Mouse (Mus musculus): ENCODE results near the gene Oasl2. TPM values are rescaled to one million over a fixed set of nuclear protein-coding genes. Genes with fewer than 3 reads are reported as not detected.

The Oasl2 gene
- total RNA-seq, 2 experiments from 2014 or later = 3.9 to 9.7 TPM

DNA sequence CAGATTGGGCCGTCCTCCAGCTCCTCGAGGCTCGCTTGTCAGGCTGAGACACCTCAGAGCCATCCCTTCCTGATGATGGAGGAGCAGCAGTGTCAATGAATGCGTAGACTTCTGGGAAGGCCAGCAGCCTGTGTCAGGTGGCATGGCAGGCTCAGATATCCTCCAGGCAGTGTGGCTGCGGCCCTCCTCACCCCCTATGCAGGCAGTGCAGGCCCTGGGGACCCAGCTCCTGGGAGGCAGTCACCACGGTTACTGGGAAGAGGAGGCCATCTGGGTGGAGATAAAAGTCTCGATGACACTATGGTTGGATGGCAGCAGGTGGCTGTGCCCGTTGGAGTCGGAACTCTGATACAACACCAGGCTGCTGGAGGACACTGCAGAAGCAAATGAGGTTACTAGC, 53.1 kb downstream of the Oasl2 start:
- ATAC-seq (replicated peaks; ENCODE audit: low FRiP score, low TSS enrichment, poor library complexity, severe bottlenecking) = no peak

DNA sequence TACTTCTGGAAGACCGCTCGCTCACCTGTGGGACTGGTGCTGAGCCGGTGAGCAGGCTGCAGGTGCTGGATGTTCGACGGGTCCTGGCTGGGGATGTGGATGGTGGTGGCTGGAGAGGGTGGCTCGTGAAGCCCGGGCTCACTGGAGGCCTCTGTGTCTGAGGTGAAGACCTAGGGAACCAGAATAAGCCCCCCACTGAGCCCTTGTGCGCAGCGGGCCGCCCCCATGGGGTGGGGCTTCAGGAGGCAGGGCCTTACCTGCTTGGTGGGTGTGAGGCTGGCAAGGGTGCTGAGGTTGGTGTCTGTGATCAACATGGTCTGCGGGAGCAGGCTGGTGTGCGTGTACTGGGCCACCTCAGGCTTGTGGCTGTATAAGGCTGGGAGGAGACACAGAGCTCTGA, 53.9 kb downstream of the Oasl2 start:
- ATAC-seq (replicated peaks; ENCODE audit: low FRiP score, low TSS enrichment, poor library complexity, severe bottlenecking) = no peak

DNA sequence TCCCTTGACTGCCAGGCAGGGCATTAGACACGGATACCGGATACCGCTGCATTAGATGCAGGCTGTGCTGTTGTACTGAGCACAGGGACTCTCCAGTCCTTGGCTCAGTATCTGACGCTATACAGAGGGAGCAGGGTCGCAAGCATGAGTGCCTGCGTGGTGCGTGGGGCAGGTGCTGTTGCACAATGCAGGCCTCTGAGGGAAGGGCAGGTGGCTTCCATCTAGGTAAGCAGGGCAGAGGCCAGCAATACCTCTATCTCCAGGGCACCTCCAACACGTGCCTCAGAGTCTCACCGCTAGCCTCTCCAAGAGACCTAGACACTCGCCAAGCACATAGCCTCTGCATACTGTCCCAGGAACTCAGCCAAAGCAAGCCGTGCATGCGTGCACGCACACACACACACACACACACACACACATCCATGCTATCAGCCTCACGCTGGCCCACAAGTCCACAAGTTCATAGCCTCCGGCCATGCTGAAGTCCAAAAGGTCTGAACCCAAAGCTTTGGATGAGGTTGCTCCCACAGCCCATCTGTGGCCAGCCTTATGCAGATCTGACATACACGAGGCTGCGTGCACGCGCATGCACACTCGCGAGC, 54.6 kb downstream of the Oasl2 start:
- ATAC-seq (replicated peaks; ENCODE audit: low FRiP score, low TSS enrichment, poor library complexity, severe bottlenecking) = no peak

DNA sequence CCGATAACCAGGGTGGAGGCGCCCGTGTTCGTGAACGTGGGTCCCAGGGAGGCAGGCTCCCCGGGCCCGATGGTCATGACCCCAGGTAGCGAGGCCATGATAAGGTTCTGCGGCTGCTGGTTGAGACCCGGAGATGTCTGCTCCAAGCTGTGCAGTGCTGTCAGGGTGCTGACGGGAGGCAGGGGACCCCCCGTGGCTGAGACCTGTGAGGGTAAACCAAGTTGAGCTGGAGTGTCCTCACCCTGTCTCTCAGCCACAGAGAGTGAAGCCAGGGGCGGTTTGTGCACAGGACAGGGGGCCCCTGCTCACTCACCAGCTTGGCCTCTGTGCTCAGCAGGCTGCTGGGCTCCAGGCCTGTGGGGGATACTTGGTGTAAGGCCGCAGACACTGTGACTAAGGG, 56.6 kb downstream of the Oasl2 start:
- ATAC-seq (replicated peaks; ENCODE audit: low FRiP score, low TSS enrichment, poor library complexity, severe bottlenecking) = no peak

- ATAC-seq (replicated peaks; ENCODE audit: low FRiP score, low TSS enrichment, poor library complexity, severe bottlenecking) = no peak
Measured at GRCm38 (mm10) chr5:114958069-114958468, 61.3 kb downstream of the Oasl2 start.

Other genes starting within 250 kb of the Oasl2 start
- 0.15 and 0.20 TPM in 2 replicates for gene Trpv4, start 238.5 kb upstream of the Oasl2 start, total RNA-seq (2014; fragmentation: Nextera tagmentation)
- gene Trpv4, start 238.5 kb upstream of the Oasl2 start, total RNA-seq (2017) = 0.52 TPM in 1 of 2 replicates, not detected in the other
- 56.0 and 67.5 TPM in 2 replicates for gene Gltp, start 206.0 kb upstream of the Oasl2 start, total RNA-seq (2014; fragmentation: Nextera tagmentation)
- gene Gltp, start 206.0 kb upstream of the Oasl2 start, total RNA-seq (2017) = 29.3 and 35.2 TPM in 2 replicates
- 19.9 and 20.3 TPM in 2 replicates for gene Tchp, start 189.2 kb upstream of the Oasl2 start, total RNA-seq (2014; fragmentation: Nextera tagmentation)
- 11.8 and 16.3 TPM in 2 replicates for gene Tchp, start 189.2 kb upstream of the Oasl2 start, total RNA-seq (2017)
- gene Ankrd13a, start 122.3 kb upstream of the Oasl2 start, total RNA-seq (2014; fragmentation: Nextera tagmentation) = 351 and 396 TPM in 2 replicates
- 330 and 379 TPM in 2 replicates for gene Ankrd13a, start 122.3 kb upstream of the Oasl2 start, total RNA-seq (2017)
- gene Git2, start 121.4 kb upstream of the Oasl2 start, total RNA-seq (2014; fragmentation: Nextera tagmentation) = 81.5 and 99.6 TPM in 2 replicates
- gene Git2, start 121.4 kb upstream of the Oasl2 start, total RNA-seq (2017) = 45.2 and 48.5 TPM in 2 replicates
- 55.0 and 65.2 TPM in 2 replicates for gene 1500011B03Rik, start 73.5 kb upstream of the Oasl2 start, total RNA-seq (2014; fragmentation: Nextera tagmentation)
- gene 1500011B03Rik, start 73.5 kb upstream of the Oasl2 start, total RNA-seq (2017) = 49.4 and 53.2 TPM in 2 replicates
- gene 4930519G04Rik, start 43.3 kb upstream of the Oasl2 start, total RNA-seq (2014; fragmentation: Nextera tagmentation) = not detected in 2 replicates
- not detected in 2 replicates for gene 4930519G04Rik, start 43.3 kb upstream of the Oasl2 start, total RNA-seq (2017)
- not detected in 2 replicates for gene Gm9936, start 38.3 kb upstream of the Oasl2 start, total RNA-seq (2014; fragmentation: Nextera tagmentation)
- not detected in 2 replicates for gene Gm9936, start 38.3 kb upstream of the Oasl2 start, total RNA-seq (2017)
- gene Oasl1, start 26.3 kb downstream of the Oasl2 start, total RNA-seq (2014; fragmentation: Nextera tagmentation) = 12.2 and 21.1 TPM in 2 replicates
- 2.6 and 7.0 TPM in 2 replicates for gene Oasl1, start 26.3 kb downstream of the Oasl2 start, total RNA-seq (2017)
- gene 2210016L21Rik, start 45.2 kb downstream of the Oasl2 start, total RNA-seq (2014; fragmentation: Nextera tagmentation) = 20.0 and 21.2 TPM in 2 replicates
- 13.2 and 20.1 TPM in 2 replicates for gene 2210016L21Rik, start 45.2 kb downstream of the Oasl2 start, total RNA-seq (2017)
- not detected in 2 replicates for gene Hnf1a, start 74.2 kb downstream of the Oasl2 start, total RNA-seq (2014; fragmentation: Nextera tagmentation)
- gene Hnf1a, start 74.2 kb downstream of the Oasl2 start, total RNA-seq (2017) = not detected in 2 replicates
- gene Sppl3, start 114.2 kb downstream of the Oasl2 start, total RNA-seq (2014; fragmentation: Nextera tagmentation) = 47.2 and 47.5 TPM in 2 replicates
- gene Sppl3, start 114.2 kb downstream of the Oasl2 start, total RNA-seq (2017) = 20.0 and 23.0 TPM in 2 replicates
- gene Gm10401, start 201.4 kb downstream of the Oasl2 start, total RNA-seq (2014; fragmentation: Nextera tagmentation) = not detected in 2 replicates
- gene Gm10401, start 201.4 kb downstream of the Oasl2 start, total RNA-seq (2017) = 6.0 TPM in 1 of 2 replicates, not detected in the other
- 39.6 and 50.3 TPM in 2 replicates for gene Acads, start 222.4 kb downstream of the Oasl2 start, total RNA-seq (2014; fragmentation: Nextera tagmentation)
- gene Acads, start 222.4 kb downstream of the Oasl2 start, total RNA-seq (2017) = 19.2 and 24.8 TPM in 2 replicates
- gene Unc119b, start 238.0 kb downstream of the Oasl2 start, total RNA-seq (2014; fragmentation: Nextera tagmentation) = 13.8 and 15.5 TPM in 2 replicates
- gene Unc119b, start 238.0 kb downstream of the Oasl2 start, total RNA-seq (2017) = 7.1 and 12.7 TPM in 2 replicates

Measured in megakaryocyte-erythroid progenitor cell, adult 5-6 weeks (primary cell).